Mouse (Mus musculus) lung, postnatal 0 days (tissue): ENCODE measurements around the gene Pik3cg.

ENCODE experiments used
- CTCF ChIP-seq: IDR thresholded peaks from 2 replicates; pipeline ENCODE4 v1.5.1; 2016; ENCODE audit warnings: antibody characterized with exemption, mild to moderate bottlenecking
- EP300 ChIP-seq: IDR thresholded peaks from 2 replicates; pipeline ENCODE4 v1.6.1; 2016; ENCODE audit warnings: antibody characterized with exemption, mild to moderate bottlenecking, control low read depth

DNA sequence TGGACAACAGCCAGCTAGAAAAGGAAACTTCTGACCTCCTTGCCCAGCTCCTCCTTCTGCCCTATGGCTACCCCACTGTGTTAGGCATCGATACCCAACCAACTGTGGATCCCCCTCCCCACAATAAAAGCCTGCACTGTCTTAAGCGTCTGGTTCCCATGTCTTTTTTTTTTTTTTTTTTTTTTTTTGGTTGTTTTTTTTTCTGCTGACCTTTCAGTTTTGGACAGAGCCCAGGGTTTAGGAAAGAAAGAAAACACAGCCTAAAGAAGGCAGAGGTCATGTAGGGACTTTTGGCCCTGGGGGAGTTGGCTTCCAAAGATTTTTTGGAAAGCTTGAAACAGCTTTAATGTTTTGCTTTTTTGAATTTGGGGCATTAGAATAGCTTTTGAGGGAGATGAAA lies 40.0 kb upstream of the Pik3cg start:
- TF ChIP-seq CTCF (no peak), EP300 (no peak)
